Mouse (Mus musculus) gonadal fat pad, adult 2 months (tissue): ENCODE results near the gene Nop2. TPM values are rescaled to one million over a fixed set of nuclear protein-coding genes. Genes with fewer than 3 reads are reported as not detected.

Experiments used
- DNase-seq: peaks from one replicate; pipeline ENCODE4 v3.0.0-alpha.2; 2012; ENCODE audit warnings: low read depth
- polyA plus RNA-seq: library from polyadenylated mRNA; depleted of rRNA; stranded (reverse); fragments of >200 nt; gene quantifications from 2 replicates; pipeline ENCODE4 v1.2.3, GENCODE M21; 2012

The Nop2 gene
- polyA plus RNA-seq, 1 experiment: 14.0 TPM

GRCm38 (mm10) chr6:125109371-125109770, 22.3 kb upstream of the Nop2 start:
- no peak for DNase-seq

- no peak for DNase-seq
These were observed 20.8 kb upstream of the Nop2 start for GRCm38 (mm10) chr6:125110927-125111326.

- DNase-seq: no peak
These were observed 19.2 kb upstream of the Nop2 start for GRCm38 (mm10) chr6:125112553-125112952.

GRCm38 (mm10) chr6:125119387-125119786, 12.3 kb upstream of the Nop2 start:
- DNase-seq: no peak

- DNase-seq: no peak
These were observed 3.0 kb upstream of the Nop2 start for GRCm38 (mm10) chr6:125128724-125129123.

GRCm38 (mm10) chr6:125129710-125130402, 1.9 kb upstream of the Nop2 start:
- DNase-seq: no peak

- DNase-seq: no peak
These were observed 761 bp downstream of the Nop2 start for GRCm38 (mm10) chr6:125132470-125132869.

GRCm38 (mm10) chr6:125137002-125137671, 5.4 kb downstream of the Nop2 start:
- no peak for DNase-seq

- DNase-seq: no peak
These were observed 8.0 kb downstream of the Nop2 start for GRCm38 (mm10) chr6:125139747-125140146.

- DNase-seq: no peak
These were observed 10.7 kb downstream of the Nop2 start for GRCm38 (mm10) chr6:125142436-125142835.

- DNase-seq: no peak
These were observed 11.4 kb downstream of the Nop2 start for GRCm38 (mm10) chr6:125143128-125143527.

GRCm38 (mm10) chr6:125143904-125144303, 12.2 kb downstream of the Nop2 start:
- DNase-seq: no peak

- no peak for DNase-seq
These were observed 13.3 kb downstream of the Nop2 start, which contains the start of gene Iffo1 for GRCm38 (mm10) chr6:125145001-125145400. TSS of gene Iffo1 (plus strand) at chr6:125145241.

- no peak for DNase-seq
These were observed 13.8 kb downstream of the Nop2 start for GRCm38 (mm10) chr6:125145479-125145951.

- DNase-seq: no peak
These were observed 14.4 kb downstream of the Nop2 start for GRCm38 (mm10) chr6:125146148-125146547.

GRCm38 (mm10) chr6:125146797-125147196, 15.1 kb downstream of the Nop2 start:
- no peak for DNase-seq

GRCm38 (mm10) chr6:125147329-125147728, 15.6 kb downstream of the Nop2 start:
- DNase-seq: no peak

GRCm38 (mm10) chr6:125148251-125148925, 16.7 kb downstream of the Nop2 start:
- no peak for DNase-seq

- no peak for DNase-seq
These were observed 17.3 kb downstream of the Nop2 start for GRCm38 (mm10) chr6:125148926-125149568.

GRCm38 (mm10) chr6:125149569-125149950, 17.9 kb downstream of the Nop2 start:
- DNase-seq: no peak

GRCm38 (mm10) chr6:125152212-125153017, 20.7 kb downstream of the Nop2 start:
- no peak for DNase-seq
